Mouse (Mus musculus) left cerebral cortex, postnatal 4 days (tissue): ENCODE results near the gene Xcl1. TPM values are rescaled to one million over a fixed set of nuclear protein-coding genes. Genes with fewer than 3 reads are reported as not detected.

ENCODE experiments used
- DNase-seq: peaks from one replicate; pipeline ENCODE4 v3.0.0-alpha.2; 2022
- intact Hi-C: fragments of 180-260 bp; cut with DNase I; formaldehyde crosslinking; loops from one replicate; pipeline ENCODE4 v1.15.1; 2025
- total RNA-seq, 2 experiments: library from RNA; stranded (reverse); gene quantifications; 2 replicates each; pipeline ENCODE4 v1.2.3; 2021

Xcl1 gene
- total RNA-seq, 2 experiments from 2014 or later = not detected

DNA sequence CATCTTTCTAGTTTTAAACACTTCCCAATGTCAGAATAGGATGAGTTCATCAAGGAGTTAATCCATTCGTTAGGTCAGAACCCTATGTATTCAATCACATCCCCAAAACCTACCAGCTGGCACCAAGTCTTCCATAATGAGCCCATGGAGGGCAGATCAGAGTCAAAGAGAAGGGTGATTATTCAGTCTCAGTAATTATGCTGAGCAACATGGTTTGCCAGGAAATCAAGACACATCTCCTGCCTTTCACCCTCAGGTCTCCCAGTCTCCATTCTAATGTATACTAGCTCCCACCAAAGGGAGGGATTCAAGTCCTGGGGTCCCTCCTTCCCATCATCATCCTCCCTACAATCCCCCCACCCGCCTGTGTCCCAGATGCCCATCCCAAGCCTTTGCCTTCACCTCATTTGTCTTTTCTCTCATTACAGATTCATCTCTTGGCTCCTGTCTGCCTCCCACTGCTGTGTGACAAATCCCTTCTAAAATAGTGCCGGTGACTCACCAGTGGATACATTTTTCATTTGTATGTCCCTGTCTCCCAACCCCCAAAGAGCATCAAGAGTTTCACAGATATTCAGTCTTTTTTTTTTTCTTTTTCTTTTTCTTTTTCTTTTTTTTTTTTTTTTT, 8.7 kb downstream of the Xcl1 start:
- DNase-seq = no peak
- intact Hi-C loops = no loop called here

DNA sequence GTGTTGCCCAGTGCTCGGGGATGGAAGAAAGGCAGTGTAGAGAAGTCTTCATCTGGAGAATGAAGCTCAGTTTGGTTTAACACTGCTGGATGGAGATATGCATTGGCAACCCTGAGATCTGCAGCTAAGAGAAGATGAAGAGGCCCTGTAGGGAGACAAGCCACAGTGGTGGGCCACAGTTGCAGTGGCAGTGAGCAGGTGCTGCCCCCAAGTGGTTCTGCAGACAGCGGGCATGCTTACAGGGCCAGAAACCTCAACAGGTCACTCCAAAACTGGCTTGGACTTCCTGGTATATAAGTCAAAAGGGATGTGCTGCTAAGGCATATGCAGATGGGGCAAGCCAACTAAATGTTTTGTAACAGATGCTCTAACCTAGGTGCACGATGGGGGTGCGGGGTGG, 30.3 kb downstream of the Xcl1 start:
- peak; percentile 76 for DNase-seq
- intact Hi-C loops = loop anchor here (10.0 kb wide), 1 partner anchor 210 kb away; no protein-coding TSS in a partner anchor

DNA sequence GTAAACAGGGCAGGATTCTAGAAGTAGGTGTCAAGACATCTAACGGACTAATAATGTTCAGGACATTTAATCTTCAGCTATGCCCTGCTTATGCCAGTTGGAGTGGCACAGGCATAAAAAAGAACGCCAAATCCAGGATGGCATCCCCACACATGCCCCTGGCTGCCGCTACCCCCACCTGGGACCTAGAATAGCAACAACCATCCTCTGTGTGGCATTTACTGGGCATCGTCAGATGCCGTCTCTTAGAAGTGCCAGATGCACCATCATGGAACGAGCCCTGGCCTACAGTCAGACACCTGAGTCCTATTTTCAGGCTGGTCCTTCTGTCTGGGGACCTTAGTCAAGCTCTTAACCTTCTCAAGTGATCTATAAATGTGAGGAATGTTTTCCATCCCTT, 34.6 kb downstream of the Xcl1 start:
- intact Hi-C loops = loop anchor here (5.0 to 10.0 kb wide), 2 partner anchors 143 to 214 kb away; no protein-coding TSS in a partner anchor
- peak; percentile 14 for DNase-seq

DNA sequence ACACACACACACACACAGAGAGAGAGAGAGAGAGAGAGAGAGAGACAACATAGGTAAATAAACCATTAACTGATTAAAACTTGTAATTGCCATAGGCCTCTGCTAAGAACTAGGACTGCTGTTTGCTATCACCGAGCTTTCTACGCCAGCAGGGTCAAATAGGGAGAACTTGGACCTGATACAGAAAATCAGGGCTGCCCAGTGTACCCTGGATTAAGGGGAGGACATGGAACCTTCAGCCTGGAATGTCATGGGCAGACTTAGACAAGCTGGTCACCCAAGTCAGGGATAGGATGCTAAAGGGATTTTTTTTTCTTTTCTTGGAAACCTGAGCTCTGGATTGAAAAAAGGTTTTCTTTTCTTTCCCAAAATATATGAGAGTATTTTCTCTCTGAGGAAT, 35.1 kb downstream of the Xcl1 start:
- intact Hi-C loops = loop anchor here (5.0 to 10.0 kb wide), 2 partner anchors 143 to 215 kb away; no protein-coding TSS in a partner anchor

DNA sequence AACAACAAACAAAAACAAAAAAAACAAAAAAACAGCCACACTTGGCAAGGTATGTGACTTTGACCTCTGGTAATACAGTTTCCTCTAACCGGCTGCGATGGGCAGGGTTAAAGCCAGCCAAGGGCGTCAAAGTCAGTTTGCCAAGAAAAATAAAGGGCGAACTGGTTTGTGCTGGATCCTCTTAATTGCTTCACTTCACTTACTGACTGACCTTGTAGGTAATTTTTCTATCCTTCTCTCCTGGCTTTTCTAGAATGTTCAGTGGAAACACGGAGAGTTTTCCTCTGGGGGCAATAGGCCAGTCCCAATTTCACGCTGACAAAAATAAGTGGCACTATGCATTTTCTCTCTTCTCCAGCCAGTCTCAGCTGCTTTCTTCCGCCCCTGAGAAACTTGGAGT, 35.8 kb downstream of the Xcl1 start:
- intact Hi-C loops = loop anchor here (5.0 kb wide), 2 partner anchors 442 to 582 kb away; partner anchors contain the start of gene Atp1b1
- no peak for DNase-seq

More for the DNA sequence above, 35.1 kb downstream of the Xcl1 start:
- DNase-seq = no peak

DNA sequence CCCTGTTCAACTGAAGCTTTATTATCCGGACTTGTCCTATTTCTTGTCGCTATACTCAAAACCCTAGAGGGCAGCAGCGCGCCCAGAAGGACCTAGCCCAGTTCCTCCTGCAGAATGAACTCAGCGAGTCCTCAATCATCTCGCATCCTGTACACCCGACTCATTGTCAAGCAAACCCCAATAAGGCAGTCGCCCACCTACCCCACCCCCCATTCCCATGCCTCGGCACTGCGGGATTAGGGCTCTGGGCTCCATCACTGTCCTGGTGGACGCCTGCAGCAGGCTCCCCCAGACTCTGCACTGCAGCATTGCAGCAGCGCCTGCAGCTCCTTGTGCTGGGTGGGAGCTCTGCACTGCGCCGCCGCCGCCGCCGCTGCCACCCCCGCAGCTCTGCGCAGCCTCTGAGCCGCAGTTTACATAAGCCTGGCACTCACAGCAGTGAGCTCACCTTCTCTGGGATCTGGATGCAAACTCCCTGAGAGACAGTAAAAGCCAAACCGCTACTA, 36.4 kb downstream of the Xcl1 start:
- peak; percentile 84 for DNase-seq
- intact Hi-C loops = loop anchor here (5.0 kb wide), 2 partner anchors 442 to 582 kb away; partner anchors contain the start of gene Atp1b1

DNA sequence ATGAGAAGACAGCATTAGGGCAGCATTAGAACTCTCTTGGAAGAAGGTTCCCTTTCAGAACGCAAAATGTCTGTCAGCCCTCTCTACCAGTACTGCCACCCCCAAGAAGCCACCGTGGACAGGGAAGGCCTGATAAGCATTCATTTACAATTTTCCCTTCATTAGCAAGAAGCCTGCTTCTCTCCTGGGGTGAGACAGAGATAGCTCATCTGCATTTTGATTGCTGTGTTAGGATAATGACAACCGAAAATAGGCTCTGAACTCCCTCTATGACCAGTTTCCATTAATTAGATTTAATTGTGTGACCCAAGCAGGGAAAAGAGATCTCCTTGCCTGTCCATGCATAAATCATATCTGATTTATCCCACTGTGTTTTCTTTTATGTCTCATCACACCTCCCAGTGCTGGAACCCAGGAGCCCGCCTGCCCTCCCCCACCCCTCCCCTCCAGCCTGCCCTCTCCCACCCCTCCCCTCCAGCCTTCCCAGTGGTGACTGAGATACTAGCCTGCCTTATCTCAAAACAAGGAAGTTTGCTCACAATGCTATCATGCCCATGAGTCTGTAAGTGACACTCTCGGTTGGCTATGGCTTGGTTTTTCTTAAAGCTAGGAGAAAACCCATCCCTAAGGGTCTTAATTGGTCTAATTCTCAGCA, 38.0 kb downstream of the Xcl1 start:
- no peak for DNase-seq
- intact Hi-C loops = loop anchor here (5.0 kb wide), 2 partner anchors 440 to 580 kb away; partner anchors contain the start of gene Atp1b1

DNA sequence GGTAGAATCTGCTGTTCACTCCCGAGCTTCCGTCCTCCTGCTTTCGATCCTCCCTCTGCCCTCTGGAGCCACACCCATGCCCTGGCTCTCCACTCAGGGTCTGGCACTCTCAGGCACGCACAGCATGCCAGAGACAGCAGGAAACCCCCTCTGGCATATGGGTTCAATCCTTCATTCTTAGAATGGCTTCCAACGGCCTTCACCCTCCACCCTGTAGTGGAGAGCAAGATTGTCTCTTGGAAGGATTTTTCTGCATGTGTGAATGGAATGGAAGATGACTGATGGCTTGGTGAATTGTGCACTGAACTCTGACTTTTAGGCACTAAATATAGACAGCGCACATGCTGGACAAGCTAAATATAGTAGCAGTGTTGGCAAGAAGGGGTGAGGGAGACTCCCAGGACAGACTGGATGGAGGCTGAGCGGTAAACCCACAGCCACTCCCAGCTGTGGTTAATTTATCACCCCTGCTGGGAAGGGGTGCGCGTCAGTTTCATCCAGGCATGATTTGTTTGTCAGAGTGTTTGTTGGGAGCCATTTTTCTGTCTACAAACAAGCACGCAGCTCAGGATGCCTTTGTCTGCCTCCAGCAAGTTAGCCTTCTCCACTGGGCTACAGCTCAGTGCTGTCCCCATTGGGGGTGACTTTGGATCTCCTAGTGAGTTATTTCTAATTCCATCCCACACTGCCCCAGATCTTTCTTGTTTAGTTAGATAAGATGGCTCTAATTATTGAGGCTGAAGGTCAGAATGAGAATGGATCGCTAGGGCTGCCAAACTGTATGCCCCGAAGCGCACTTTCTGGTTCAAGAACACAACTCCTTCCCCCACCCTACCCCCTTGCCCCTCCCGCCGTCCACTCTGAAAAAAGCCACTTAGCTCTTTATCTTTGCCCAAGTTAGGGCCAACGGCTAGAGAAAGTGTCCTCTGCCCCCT, 38.8 kb downstream of the Xcl1 start:
- peak; percentile 37 for DNase-seq
- intact Hi-C loops = loop anchor here (5.0 kb wide), 2 partner anchors 439 to 579 kb away; partner anchors contain the start of gene Atp1b1

DNA sequence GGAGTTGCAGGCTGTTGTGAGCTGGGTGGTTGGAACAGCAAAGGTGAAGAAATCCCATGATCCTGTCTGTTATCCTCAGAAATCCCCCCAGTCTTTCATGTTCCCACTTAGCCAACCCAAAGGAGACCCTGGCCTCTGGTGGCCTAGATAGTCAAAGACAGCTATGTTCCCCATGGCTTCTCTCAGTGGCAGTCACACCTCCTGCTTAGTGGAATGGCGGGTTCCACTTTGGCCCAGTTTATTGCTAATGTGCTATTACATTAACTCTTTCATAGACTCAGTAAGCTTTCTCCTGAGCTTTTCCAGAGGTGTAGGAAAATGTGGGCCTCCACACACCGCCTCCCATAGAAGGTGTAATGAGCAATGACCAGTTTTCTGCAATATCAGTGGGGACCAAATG, 39.5 kb downstream of the Xcl1 start:
- intact Hi-C loops = loop anchor here (5.0 kb wide), 2 partner anchors 439 to 579 kb away; partner anchors contain the start of gene Atp1b1

DNA sequence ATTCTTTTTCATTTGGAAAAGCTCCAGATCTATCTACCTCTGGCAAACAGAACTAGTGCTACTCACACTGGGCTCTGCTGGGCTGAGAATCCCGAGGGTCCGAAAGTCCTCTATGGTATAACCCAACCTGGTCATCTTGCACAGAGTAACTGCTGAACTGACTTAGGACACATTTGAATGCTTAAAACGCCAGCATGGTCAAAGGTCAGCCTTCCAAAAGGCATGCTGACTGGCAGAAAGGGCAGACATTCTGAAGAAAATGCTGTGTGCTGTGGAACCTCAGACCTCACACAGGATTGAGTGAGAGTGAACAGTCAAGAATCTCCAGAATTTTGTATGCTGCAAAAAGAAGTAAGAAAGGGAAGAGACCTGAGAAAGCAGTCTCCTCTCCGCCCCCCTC, 45.0 kb downstream of the Xcl1 start:
- no peak for DNase-seq
- intact Hi-C loops = no loop called here

More for the DNA sequence above, 39.5 kb downstream of the Xcl1 start:
- no peak for DNase-seq

DNA sequence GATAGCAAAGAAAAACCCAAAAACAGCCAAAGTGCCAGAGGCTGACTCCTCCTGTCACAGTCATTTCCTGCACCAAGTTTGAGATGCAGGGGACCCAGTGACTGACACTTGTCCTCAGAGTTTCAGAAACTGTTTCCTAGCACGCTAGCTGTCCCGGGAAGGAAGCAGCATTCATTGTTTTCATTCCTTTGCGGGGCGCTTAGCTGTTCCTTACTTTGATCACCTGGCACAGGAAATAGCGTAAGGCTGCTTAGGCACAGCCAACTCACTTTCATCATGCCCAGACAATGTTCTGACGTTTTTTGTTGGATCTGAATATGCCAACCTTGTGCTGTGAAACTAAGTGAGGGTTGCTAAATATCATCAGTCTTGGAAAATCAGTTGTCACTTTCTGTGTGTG, 46.8 kb downstream of the Xcl1 start:
- intact Hi-C loops = no loop called here
- no peak for DNase-seq

DNA sequence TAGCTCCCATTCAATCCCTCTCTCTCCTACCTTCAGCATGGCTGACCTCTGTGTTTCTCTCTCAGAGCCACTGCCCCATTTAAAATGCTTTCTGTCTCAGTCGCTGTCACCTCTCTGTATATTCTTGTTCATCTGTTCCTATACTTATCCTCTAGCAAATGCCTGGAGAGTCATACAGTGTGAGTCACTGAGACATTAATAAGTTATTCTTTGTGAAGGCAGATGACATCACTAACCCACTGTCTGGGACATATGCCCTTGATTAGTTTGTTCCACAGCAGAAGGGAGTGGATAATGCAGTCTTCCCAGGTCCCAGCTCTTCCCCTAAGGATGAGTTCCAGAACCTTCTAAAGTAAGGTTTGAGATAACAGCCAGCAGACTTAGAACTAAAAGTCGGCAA, 47.6 kb downstream of the Xcl1 start:
- no peak for DNase-seq
- intact Hi-C loops = no loop called here

DNA sequence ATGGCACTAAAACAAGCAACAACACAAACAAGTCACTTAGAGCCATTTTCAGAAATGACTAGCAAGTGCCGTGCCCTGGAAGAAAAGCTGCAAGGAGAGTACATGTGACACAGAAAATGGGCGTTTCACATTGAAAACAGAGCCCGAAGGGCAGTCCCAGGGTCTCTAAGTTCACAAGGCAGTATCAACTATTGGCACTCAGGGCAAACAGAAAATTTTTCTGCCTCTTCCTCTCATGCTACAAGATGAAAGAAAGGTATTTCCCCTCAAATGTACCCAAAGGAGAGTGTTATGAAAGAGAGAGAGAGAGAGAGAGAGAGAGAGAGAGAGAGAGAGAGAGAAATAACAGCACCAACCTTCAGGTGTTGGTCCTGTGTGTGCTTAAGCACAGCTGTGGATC, 53.4 kb downstream of the Xcl1 start:
- DNase-seq = no peak
- intact Hi-C loops = no loop called here

Other genes with a start within 250 kb of the Xcl1 start
- gene Dpt, start 138.9 kb downstream of the Xcl1 start, total RNA-seq = not detected
- not detected for gene Tbx19, start 225.2 kb upstream of the Xcl1 start, total RNA-seq